Mouse (Mus musculus) stomach, postnatal 0 days (tissue): ENCODE data around the gene Rnf208. TPM values are rescaled to one million over a fixed set of nuclear protein-coding genes. Genes with fewer than 3 reads are reported as not detected.

Experiments used
- ATAC-seq: fragments of 200-750 bp; cut with Nextera tagmentation; 2 replicates; pipeline ENCODE4 v1.8.0; 2017; ENCODE audit not compliant: low FRiP score, low TSS enrichment
- DNase-seq: peaks from one replicate; pipeline ENCODE4 v3.0.0-alpha.2; 2016; ENCODE audit warnings: low spot score
- H3K27ac ChIP-seq: fragments of 300-500 bp; sonication (generic); replicated peaks from 2 replicates; pipeline ENCODE4 v1.5.1; 2014; ENCODE audit warnings: mild to moderate bottlenecking, control low read depth
- H3K27me3 ChIP-seq: fragments of 300-500 bp; sonication (generic); 2 replicates; pipeline ENCODE4 v1.6.1; 2014; ENCODE audit warnings: low read length; ENCODE audit not compliant: control insufficient read depth, insufficient read depth
- H3K36me3 ChIP-seq: fragments of 300-500 bp; sonication (generic); 2 replicates; pipeline ENCODE4 v1.6.1; 2014; ENCODE audit warnings: low read length, mixed read lengths; ENCODE audit not compliant: control insufficient read depth, insufficient read depth
- H3K4me1 ChIP-seq: fragments of 300-500 bp; sonication (generic); replicated peaks from 2 replicates; pipeline ENCODE4 v1.6.1; 2014; ENCODE audit warnings: antibody characterized with exemption; ENCODE audit not compliant: control insufficient read depth, insufficient read depth
- H3K4me2 ChIP-seq: fragments of 300-500 bp; sonication (generic); replicated peaks from 2 replicates; pipeline ENCODE4 v1.6.1; 2014; ENCODE audit warnings: low read depth, mild to moderate bottlenecking, control low read depth, moderate library complexity
- H3K4me3 ChIP-seq: fragments of 300-500 bp; sonication (generic); 2 replicates; pipeline ENCODE4 v1.5.1; 2014; ENCODE audit warnings: low read depth, low read length, control low read depth
- H3K9ac ChIP-seq: fragments of 300-500 bp; sonication (generic); 2 replicates; pipeline ENCODE4 v1.6.1; 2014; ENCODE audit warnings: mild to moderate bottlenecking, low read length, control low read depth, mixed read lengths
- H3K9me3 ChIP-seq: fragments of 300-500 bp; sonication (generic); 2 replicates; pipeline ENCODE4 v1.6.1; 2016; ENCODE audit warnings: low read length; ENCODE audit not compliant: control insufficient read depth
- CTCF ChIP-seq: IDR thresholded peaks from 2 replicates; pipeline ENCODE4 v1.5.1; 2016; ENCODE audit warnings: antibody characterized with exemption, low read depth, mild to moderate bottlenecking, moderate library complexity
- EP300 ChIP-seq: optimal IDR thresholded peaks from 2 replicates; pipeline ENCODE3; 2016; ENCODE audit warnings: antibody characterized with exemption
- WGBS: fragments of 180-500 bp; shearing (Covaris S2); extraction: QIAGEN DNeasy Blood & Tissue Kit; methylation state at CpG from one replicate; pipeline ENCODE4 v1.1.7; 2014; 5-methylcytosine and 5-hydroxymethylcytosine counted together
- polyA plus RNA-seq: library from polyadenylated mRNA; unstranded; fragments of >200 nt; fragmentation: Nextera tagmentation; extraction: Ambion mirVana; gene quantifications from 2 replicates; pipeline ENCODE4 v1.2.1, GENCODE M21; 2015

The Rnf208 gene
- polyA plus RNA-seq, 1 experiment from 2014 or later: 26.8 TPM

DNA sequence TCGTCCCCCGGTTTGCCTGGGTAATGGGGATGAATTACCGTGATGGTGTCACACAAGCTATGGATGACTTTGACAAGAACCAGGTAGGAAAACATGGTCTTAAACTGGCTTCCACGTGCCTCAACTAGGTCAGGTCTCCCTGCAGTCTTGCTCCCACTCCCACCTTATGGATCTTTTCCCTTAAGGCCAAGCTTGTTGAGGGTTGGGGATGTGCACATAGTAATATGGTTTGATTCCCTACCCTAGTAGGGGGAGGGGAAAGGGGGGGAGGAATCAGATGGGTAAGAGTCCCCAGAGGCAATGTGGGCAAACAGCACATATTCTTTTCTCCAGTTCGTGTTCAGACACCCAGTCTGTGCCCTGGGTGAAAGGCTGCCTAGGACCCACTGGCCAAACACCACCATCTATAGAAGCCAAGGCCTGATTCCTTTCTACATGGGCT lies 20.7 kb upstream of the Rnf208 start:
- no peak overlapping the region for H3K9ac ChIP-seq
- TF ChIP-seq EP300 (no peak), CTCF (no peak)
- H3K27ac ChIP-seq: no peak overlapping the region
- H3K4me3 ChIP-seq: no peak overlapping the region
- ATAC-seq (no peak), DNase-seq (no peak)
- H3K4me1 ChIP-seq: no peaks in the 10 kb centered on the region
- no peak overlapping the region for H3K4me2 ChIP-seq
- no peaks in the 10 kb centered on the region for H3K36me3 ChIP-seq
- WGBS: 69% methylated on average over 5 of the region's 5 CpGs
- H3K9me3 ChIP-seq: no peaks in the 10 kb centered on the region
- H3K27me3 ChIP-seq: no peaks in the 10 kb centered on the region

DNA sequence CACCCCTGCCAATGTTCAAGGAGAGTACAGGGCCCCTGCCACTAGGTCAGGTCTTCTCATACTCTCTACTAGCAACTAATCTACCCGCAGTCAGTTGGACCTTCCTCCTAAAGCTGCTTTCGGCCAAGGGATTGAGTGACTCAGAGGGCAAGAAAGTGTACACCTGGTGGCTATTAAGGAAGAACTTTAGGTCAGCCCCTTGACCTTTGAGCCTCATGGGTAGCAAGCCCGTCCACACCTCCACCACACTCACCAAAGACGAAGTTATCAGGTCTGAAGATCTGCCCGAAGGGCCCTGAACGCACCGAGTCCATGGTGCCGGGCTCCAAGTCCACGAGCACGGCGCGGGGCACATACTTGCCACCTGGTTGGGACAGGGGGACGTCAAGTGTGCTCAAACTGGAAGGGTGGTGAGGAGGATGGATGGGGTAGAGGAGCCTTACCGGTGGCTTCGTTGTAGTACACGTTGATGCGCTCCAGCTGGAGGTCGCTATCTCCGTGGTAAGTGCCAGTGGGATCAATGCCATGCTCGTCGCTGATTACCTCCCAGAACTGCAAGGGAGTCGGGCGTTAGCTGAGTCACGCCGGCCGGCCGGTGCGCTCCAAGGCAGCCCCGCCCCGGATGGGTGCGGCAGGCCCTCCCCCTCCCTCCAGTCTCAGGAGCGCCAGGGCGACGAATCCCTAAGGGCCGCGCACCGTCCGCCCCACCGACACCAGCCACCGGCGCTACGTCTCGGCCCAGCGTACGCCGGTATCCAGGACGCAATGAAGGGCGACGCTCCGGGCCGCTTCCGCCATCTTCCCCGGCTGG lies 18.2 kb upstream of the Rnf208 start:
- no peaks in the 10 kb centered on the region for H3K4me1 ChIP-seq
- H3K9ac ChIP-seq: peak overlapping the region; percentile 89
- no peaks in the 10 kb centered on the region for H3K27me3 ChIP-seq
- no peak for TF ChIP-seq EP300
- TF ChIP-seq CTCF: no peak
- peak; percentile 74 for ATAC-seq
- DNase-seq: peak; percentile 94
- peak overlapping the region; percentile 80 for H3K4me3 ChIP-seq
- peak overlapping the region; percentile 98 for H3K27ac ChIP-seq
- H3K36me3 ChIP-seq: no peaks in the 10 kb centered on the region
- 2% methylated on average over 46 of the region's 53 CpGs for WGBS
- H3K9me3 ChIP-seq: no peaks in the 10 kb centered on the region
- peak overlapping the region; percentile 86 for H3K4me2 ChIP-seq

DNA sequence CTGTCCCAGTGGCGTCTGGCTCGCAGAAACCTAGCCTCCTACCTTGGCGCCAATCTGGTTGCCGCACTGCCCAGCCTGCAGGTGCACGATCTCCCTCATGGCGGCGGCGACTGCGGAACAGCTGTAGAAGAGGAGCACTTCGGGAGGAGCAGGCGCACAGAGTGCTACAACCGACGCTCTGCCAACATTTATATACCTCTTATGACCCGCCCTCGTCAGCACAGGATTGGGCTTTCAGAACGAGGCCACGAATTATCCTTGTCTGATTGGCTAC lies 17.6 kb upstream of the Rnf208 start, which contains the start of gene Tubb4b:
TSS of gene Tubb4b (minus strand) at position 211 of the 274 bp plus-strand sequence.
- DNase-seq: no peak

DNA sequence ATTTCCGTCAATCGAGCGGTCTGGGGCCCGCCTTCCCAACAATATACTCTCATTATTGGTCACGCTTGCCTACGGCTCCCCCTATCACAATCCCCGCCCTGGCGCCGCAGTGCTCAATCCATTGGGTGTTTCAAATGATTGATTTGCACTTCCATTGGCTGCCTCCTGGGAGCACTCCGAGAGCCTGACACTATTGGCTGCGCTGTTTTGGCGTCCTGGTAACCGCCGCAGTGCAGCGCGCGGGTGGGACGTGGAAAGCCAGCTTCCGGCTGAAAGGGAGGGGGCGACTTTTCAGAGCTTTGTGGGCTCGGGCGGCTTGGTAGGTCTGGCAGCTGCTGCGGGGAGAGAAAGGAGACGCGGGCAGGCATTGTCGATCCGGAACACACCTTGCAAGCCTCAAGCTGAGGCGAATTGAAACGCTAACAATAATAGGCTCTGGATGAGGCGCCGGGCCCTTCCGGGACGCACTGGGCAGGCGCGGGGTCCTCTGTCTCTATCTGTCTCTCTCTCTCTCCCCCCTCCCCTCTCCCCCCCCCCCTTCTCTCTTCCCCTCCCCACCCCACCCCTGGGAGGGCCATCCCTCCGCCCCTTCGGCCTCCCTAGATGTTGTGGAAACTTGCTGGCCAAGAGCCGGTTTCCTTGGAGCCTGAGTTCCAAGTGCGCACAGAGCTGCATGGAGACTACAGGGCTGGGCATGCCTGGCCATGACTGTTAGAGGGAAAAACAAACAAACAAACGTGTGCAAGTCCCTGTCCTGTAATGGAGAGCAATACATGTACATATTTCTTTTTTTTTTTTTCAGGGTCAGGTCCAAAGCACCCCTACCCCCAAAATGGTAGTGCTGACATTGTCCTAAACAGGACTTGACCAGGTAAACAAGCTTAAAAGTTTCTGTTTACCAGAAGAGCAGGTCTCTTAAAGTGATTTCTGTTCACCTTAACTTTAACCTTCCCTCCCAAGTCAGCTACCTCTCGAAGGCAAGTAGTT lies 17.0 kb upstream of the Rnf208 start:
- peak overlapping the region; percentile 67 for H3K9ac ChIP-seq
- peak overlapping the region; percentile 48 for H3K4me3 ChIP-seq
- no peaks in the 10 kb centered on the region for H3K27me3 ChIP-seq
- H3K9me3 ChIP-seq: no peaks in the 10 kb centered on the region
- peak; percentile 98 for DNase-seq
- H3K4me2 ChIP-seq: peak overlapping the region; percentile 55
- 1% methylated on average over 41 of the region's 41 CpGs for WGBS
- TF ChIP-seq EP300: peak; percentile 14
- TF ChIP-seq CTCF: no peak; the same call in 1 of the 2 replicates
- H3K4me1 ChIP-seq: no peaks in the 10 kb centered on the region
- ATAC-seq: peak; percentile 92
- H3K36me3 ChIP-seq: no peaks in the 10 kb centered on the region
- peak overlapping the region; percentile 97 for H3K27ac ChIP-seq

More for the DNA sequence above, 17.6 kb upstream of the Rnf208 start, which contains the start of gene Tubb4b:
- peak; percentile 47 for TF ChIP-seq CTCF
- peak; percentile 69 for TF ChIP-seq EP300
- peak within 1 kb of the TSS; percentile 89 for H3K9ac ChIP-seq
- peak within 1 kb of the TSS; percentile 98 for H3K27ac ChIP-seq
- H3K4me2 ChIP-seq: peak within 1 kb of the TSS; percentile 86
- no peaks in the 10 kb centered on the region for H3K27me3 ChIP-seq
- H3K36me3 ChIP-seq: no peaks in the 10 kb centered on the region
- no peak for ATAC-seq
- no peaks in the 10 kb centered on the region for H3K9me3 ChIP-seq
- peak within 1 kb of the TSS; percentile 80 for H3K4me3 ChIP-seq
- no peaks in the 10 kb centered on the region for H3K4me1 ChIP-seq
- under 1% methylated on average over 17 of the region's 17 CpGs for WGBS

DNA sequence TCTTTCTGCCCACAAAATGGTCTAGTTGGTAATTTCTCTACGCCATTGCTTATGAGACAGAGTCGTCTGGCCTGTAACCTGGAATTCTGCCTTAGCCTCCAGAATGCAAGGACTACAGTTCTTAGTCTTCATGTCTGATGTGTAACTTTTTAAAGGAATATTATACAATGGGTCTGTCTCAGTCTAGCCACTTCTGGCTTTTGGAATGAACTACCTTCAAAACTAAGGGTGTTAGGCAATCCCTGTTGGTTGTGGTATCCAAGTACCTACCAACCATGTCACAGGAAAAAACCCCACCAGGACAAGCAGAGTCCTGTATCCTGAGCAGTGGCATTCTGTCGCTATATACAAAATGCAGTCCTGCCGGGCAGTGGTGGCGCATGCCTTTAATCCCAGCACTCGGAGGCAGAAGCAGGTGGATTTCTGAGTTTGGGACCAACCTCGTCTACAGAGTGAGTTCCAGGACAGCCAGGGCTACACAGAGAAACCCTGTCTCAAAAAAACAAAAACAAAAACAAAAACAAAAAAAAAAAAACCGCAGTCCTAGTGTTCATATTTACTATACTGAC lies 16.2 kb upstream of the Rnf208 start:
- WGBS: 55% methylated on average over 8 of the region's 8 CpGs
- no peaks in the 10 kb centered on the region for H3K36me3 ChIP-seq
- no peaks in the 10 kb centered on the region for H3K27me3 ChIP-seq
- no peak for TF ChIP-seq CTCF
- no peak for TF ChIP-seq EP300
- peak overlapping the region; percentile 55 for H3K4me2 ChIP-seq
- peak overlapping the region; percentile 97 for H3K27ac ChIP-seq
- no peaks in the 10 kb centered on the region for H3K4me1 ChIP-seq
- ATAC-seq (no peak), DNase-seq (no peak)
- H3K4me3 ChIP-seq: peak overlapping the region; percentile 48; the same call in 1 of the 2 replicates
- no peaks in the 10 kb centered on the region for H3K9me3 ChIP-seq
- 0 out of 2 replicates have a peak overlapping the region, but pooled peaks have one; percentile 67 for H3K9ac ChIP-seq
